Mouse (Mus musculus): ENCODE measurements at regions not wholly inside any gene's neighbourhood (a gene's known extent, or its start where the extent isn't known, plus 50 kb on each side); places are given as distances from the start of the nearest gene placed in this dataset.

GRCm38 (mm10) chr10:19192971-19193758, 163.2 kb upstream of the Olig3 start:
- WGBS, result 62% methylated on average over 5 of the region's 5 CpGs
- no peak for DNase-seq (ENCODE audit: low read depth, low spot score)

- WGBS, result 21% methylated on average over 1 of the region's 1 CpGs
- DNase-seq (ENCODE audit: low read depth, low spot score), result no peak
These were observed 164.1 kb upstream of the Olig3 start for GRCm38 (mm10) chr10:19192221-19192620.

DNA sequence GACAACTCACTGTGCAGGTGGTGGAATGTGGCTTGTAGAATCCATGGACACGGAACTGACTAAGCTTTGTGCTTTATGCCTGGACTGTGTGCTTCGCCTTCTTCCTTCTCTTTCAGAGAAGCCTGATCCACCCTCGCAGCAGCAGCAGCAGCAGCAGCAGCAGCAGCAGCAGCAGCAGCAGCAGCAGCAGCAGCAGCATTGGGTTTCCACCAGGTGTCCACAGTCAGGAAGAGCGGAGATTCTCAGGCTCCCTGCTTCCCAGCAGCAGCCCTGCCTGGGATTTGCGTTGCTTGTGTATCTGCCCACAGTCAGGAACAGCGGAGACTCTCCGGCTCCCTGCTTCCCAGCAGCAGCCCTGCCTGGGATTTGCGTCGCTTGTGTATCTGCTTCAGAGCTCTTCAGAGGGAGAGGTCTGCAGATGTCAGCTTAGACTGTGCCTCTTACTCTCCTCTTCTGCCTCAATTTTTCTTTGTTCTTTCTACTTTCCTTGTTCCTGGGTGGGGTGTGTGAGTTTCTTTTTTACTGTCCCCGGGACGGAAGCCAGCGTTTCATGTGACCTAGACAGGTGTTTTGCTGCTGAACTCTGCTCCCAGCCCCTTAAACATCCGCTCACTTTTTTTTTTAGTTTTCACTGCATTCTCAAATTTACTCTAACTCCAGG, 168.1 kb upstream of the Olig3 start:
- WGBS, result 5% methylated on average over 13 of the region's 13 CpGs
- no peak for DNase-seq (ENCODE audit: low read depth, low spot score)

DNA sequence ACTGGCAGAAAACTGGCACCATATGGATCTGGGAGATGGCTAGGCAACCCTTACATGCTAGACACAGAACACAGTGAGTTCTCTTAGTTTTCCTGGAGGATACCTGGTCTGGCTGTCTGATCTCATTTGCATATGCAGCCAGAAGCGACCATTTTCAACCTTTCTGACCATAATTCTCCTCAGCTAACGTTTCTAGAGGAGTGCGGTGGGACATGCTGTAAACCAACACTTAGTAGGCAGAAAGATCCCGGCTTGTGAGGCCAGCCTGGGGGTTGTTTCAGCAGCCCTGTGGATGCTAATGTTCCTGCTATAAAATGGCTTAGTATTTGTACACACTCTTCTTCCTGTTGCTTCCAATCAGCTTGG, 168.6 kb upstream of the Olig3 start:
- WGBS, result 9% methylated on average over 4 of the region's 4 CpGs
- no peak for DNase-seq (ENCODE audit: low read depth, low spot score)

DNA sequence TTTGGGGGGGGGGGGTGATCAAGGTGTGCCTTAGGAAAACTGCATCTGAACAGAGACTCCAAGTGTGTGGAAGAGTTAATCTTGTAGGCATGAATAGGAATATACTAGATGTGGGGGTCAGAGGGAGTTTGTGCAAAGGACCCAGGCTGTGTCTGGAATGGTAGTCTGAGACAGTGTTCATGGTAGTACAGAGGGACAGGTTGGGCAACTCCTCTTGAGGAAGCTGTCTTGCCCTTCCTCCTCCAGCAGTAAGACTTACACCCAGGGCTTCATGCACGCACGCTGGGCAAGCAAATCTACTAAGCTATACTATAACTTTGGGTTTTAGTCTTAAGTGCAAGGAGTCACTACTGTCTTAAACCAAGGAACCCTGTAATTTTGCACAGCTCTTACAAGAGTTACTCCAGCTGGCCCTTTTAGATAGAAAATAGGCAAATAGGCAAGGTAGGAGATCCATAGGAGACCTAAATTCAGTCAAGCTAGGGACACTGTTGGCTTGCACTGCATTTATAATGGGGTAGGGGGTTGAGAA, 169.2 kb upstream of the Olig3 start:
- WGBS, result 18% methylated on average over 2 of the region's 2 CpGs
- DNase-seq (ENCODE audit: low read depth, low spot score), result no peak

DNA sequence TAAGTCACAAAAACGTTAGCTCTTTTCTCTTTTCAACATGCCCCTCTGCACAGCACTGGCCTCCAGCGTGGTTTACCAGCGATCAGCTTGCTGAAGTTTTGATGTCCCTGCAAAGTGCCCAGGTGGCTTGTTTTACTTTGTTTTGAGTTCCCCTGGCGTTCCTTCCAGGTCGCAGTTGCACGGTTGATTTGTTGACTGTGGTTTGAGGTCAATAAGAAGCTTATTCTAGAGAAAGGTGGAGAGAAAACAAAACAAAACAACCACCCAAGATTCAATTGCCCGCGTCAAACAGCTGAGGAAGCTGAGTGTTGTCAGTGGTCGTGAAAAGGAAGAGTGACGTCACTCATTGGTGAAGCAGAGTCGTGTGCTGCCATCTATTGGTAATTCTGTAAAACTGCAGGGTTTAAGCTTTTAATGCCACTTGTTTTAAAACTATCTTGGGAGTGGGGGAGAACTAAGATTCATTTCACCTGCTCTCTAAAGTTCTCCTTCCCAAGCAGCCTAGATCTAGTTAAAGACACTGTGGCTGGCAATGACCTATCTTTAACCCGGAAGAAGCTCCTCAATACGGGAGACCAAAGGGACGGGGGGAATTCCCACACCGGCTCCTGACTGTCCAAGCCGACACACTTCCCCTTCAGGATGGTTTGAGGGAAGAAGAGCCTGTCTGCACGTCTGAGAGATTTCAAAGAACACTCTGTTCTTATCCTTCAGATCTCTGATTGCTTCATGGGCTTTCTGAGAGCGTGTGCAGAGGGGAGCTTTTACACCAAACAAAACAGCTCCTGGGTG, 170.3 kb upstream of the Olig3 start:
- DNase-seq (ENCODE audit: low read depth, low spot score), result no peak
- WGBS, result 2% methylated on average over 18 of the region's 18 CpGs

DNA sequence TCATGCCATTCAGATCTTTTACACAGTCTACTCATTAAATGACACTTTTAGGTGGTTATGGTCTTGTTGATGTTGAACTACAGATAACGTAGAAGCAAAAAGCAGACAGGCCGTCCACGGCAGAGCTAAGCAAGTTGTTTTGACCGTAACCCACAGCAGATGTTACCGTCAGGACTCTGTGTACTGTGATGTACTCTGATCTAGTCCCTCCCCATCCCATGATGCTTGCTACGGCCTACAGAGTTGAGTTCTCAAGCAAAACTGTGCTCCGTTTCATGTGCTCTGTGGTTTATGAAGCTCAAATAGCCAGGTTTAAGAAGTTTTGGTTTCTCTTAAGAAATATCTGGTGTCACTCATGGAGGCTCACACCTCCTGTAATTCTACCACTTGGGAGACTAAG, 169.4 kb upstream of the Tnfaip3 start:
- DNase-seq (ENCODE audit: low read depth, low spot score), result no peak
- 92% methylated on average over 7 of the region's 7 CpGs for WGBS

DNA sequence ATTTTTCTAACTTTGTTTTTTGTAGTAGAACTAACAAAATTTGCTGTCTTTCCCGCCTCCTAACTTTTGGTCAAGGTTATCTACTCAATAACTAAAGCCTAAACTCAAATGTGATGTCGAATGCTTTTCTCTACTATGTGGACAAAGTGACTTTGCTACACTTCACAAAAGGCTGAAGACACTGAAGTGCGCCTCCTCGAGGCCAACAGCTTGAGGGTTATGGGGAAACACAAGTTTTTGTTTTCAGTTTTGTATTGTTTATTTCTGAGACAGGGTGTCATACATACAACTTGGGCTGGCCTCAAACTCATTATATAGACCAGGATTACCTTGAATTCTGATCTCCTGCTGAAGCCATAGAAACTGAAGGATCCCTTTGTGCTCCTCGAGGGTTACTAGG, 162.4 kb upstream of the Tnfaip3 start:
- no peak for DNase-seq (ENCODE audit: low read depth, low spot score)
- 87% methylated on average over 5 of the region's 5 CpGs for WGBS

DNA sequence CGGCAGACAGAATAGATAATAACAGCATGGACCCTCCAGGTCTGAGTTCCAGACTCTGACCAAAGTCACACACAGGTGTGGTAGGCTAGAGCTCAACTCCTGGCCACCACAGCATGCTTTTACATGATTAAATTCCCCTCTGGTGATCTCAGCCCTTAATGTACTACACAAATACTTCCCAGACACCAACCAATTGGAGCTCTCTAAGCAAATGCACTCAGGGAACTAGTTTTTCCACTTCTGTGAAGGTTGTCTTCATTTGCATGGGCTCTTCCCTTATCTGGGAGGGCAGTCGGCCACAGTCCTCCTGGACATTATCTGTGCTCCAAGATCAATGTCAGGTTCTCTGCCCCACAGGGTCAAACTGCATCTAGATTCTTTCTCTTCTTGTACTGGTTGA, 162.0 kb upstream of the Tnfaip3 start:
- WGBS, result 41% methylated on average over 2 of the region's 2 CpGs
- DNase-seq (ENCODE audit: low read depth, low spot score), result no peak

DNA sequence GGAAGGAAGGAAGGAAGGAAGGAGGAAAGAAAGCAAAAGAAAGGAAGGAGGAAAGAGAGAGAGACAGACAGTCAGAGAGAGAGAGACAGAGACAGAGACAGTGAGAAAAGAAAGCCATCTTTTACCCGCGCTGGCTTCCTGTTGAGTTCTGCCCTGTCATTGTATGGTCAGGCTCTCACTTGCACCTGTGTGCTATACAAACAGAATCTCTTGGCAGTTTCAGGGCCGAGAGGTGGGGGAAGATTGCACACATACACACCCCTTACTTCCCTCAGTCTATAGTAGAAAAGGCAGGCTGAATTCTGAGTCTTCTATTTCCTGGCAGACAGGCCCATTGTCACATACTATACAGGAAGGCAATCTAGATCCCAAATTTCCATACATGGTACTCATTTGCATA, 160.8 kb upstream of the Tnfaip3 start:
- WGBS, result 26% methylated on average over 3 of the region's 3 CpGs
- no peak for DNase-seq (ENCODE audit: low read depth, low spot score)

DNA sequence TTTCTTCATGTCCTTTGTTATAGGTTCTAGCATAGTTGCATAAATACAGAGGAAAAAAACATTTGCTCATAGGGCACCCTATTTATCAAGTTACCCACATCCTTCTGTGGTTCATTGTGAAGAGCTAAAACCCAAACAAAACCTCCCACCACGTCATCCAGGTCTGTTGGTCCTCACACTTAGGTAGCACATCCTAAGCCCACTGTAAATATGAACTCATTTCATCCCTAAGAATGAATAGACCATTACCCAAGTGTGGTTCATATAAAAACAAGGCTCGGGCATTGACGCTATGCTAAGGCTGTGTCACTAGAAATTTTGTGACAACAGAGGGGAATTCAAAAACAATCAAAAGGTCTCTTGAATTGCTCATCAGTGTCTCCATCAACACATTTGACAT, 156.4 kb upstream of the Tnfaip3 start:
- WGBS, result 92% methylated on average over 3 of the region's 3 CpGs
- no peak for DNase-seq (ENCODE audit: low read depth, low spot score)

DNA sequence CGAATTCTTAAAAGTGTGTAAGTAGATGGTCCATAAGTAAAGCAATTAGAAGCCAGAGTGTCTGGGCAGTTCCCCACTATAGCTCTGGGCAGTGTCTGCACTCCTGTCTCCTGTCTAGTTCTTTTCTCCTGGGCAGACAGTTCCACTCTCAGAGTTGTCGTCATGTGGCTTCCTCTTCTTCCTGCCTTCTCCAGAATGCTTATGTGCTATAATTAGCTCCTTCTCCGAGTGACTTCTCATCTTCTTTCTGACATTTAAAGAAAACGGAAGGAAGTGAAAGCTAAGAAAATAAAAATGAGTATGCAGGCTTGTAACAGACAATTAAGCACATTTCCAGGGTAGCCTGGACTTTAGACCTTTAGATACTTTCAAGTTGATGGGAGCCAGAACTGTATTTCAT, 155.1 kb upstream of the Tnfaip3 start:
- WGBS, result 32% methylated on average over 4 of the region's 4 CpGs
- no peak for DNase-seq (ENCODE audit: low read depth, low spot score)

GRCm38 (mm10) chr10:19169272-19169671, 153.8 kb upstream of the Tnfaip3 start:
- 68% methylated on average over 2 of the region's 2 CpGs for WGBS
- DNase-seq (ENCODE audit: low read depth, low spot score), result no peak

GRCm38 (mm10) chr10:19168362-19168761, 152.9 kb upstream of the Tnfaip3 start:
- DNase-seq (ENCODE audit: low read depth, low spot score), result no peak
- 88% methylated on average over 5 of the region's 5 CpGs for WGBS

DNA sequence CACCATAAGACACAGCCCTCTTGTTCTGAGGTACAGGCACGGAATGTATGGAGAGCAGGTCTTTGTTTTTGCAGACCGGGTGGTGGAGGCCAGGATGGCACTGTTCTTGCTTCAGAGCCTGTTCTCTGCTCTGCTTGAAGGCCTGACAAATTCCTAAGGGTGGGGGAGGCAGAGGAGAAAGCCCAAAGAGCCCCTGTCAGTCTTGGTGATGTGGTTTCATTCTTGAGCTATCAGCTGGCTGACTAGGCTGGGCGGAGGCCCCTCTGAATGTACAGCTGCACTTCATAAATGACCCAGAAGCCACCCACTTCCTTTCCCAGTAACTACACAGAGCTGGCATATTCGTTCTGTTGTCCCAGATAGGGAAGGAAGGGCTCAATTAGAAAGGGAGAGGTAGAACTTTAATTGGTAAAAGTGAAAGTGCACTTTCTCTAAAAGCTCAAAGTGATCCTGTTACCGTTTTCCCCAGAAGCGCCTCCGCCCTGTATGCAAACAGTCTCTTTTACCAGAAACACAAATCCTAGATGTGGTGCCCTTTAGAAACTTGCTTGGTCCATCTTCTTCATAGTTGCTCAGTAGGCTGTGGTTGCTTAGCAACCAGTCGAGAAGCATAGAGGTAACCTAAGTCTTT, 152.3 kb upstream of the Tnfaip3 start:
- WGBS, result 24% methylated on average over 8 of the region's 8 CpGs
- DNase-seq (ENCODE audit: low read depth, low spot score), result no peak

GRCm38 (mm10) chr10:19167101-19167500, 151.6 kb upstream of the Tnfaip3 start:
- DNase-seq (ENCODE audit: low read depth, low spot score), result no peak
- WGBS, result 81% methylated on average over 7 of the region's 7 CpGs

DNA sequence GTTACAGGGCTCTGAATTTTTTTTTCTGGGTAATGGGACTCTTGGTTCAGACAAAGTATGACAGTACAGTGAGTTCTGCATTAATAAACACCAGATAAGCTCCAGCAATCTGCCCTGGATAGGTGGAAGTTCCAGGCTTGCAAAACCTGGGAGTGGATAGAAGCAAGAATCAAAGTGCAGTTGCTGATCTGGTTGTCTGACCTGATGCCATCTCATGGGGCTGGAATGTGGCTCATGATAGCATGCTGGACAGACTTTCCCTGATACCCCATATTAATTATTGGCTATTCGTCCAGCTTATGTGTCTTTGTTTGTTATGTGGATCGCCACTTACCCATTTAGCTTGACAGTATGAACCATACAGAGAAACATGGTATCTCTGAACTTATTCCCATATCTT, 146.6 kb upstream of the Tnfaip3 start:
- DNase-seq (ENCODE audit: low read depth, low spot score), result no peak
- 92% methylated on average over 2 of the region's 2 CpGs for WGBS

DNA sequence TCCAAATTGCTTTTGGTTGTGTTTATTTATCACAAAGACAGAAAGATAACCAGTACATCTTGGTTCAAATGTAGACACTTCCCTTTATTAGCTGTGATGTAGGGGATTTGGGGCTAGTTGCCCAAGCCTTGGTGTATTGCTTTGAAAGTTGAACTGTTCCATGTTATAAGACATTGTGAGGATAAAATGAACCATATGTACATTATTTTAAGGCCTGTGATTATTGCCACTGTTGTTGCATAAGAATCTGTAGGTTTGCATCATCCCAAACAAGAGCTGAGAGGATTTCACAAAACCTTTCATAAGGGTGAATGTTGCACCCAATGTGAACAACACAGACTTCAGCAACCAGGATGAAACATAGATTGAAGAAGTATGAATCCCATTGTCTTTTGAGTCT, 145.7 kb upstream of the Tnfaip3 start:
- DNase-seq (ENCODE audit: low read depth, low spot score), result no peak

GRCm38 (mm10) chr10:19154041-19154440, 138.6 kb upstream of the Tnfaip3 start:
- no peak for DNase-seq (ENCODE audit: low read depth, low spot score)

GRCm38 (mm10) chr10:19152773-19153172, 137.3 kb upstream of the Tnfaip3 start:
- DNase-seq (ENCODE audit: low read depth, low spot score), result no peak
- 81% methylated on average over 5 of the region's 5 CpGs for WGBS
